Mouse (Mus musculus): ENCODE measurements around the gene Lrrc8e. TPM values are rescaled to one million over a fixed set of nuclear protein-coding genes. Genes with fewer than 3 reads are reported as not detected.
A peak's percentile ranks its signal among the peaks of the same experiment; 100 is the strongest.

Lrrc8e gene
- polyA plus RNA-seq, 1 experiment from 2014 or later: 2.4 TPM

- in situ Hi-C loops (cut with MboI; ENCODE audit: low pct_unique_long_range_greater_than_20kb): no loop called here
- ChIA-PET POLR2A (interaction anchor here (0.8 kb wide), 1 partner anchor 13 kb away, joined by 9 read pairs; no protein-coding TSS in a partner anchor), CTCF (interaction anchor here (1.2 to 1.9 kb wide), 2 partner anchors 10 to 12 kb away, joined by 3 to 6 read pairs; no protein-coding TSS in a partner anchor)
- ATAC-seq (no peak), DNase-seq (ENCODE audit: low read depth, low spot score) (no peak)
- no peak for TF ChIP-seq CTCF (IDR thresholded peaks at IDR 0.05)
- H3K27me3 ChIP-seq: no peaks in the 10 kb centered on the region
These were observed 21.1 kb upstream of the Lrrc8e start for GRCm38 (mm10) chr8:4205246-4206123.

DNA sequence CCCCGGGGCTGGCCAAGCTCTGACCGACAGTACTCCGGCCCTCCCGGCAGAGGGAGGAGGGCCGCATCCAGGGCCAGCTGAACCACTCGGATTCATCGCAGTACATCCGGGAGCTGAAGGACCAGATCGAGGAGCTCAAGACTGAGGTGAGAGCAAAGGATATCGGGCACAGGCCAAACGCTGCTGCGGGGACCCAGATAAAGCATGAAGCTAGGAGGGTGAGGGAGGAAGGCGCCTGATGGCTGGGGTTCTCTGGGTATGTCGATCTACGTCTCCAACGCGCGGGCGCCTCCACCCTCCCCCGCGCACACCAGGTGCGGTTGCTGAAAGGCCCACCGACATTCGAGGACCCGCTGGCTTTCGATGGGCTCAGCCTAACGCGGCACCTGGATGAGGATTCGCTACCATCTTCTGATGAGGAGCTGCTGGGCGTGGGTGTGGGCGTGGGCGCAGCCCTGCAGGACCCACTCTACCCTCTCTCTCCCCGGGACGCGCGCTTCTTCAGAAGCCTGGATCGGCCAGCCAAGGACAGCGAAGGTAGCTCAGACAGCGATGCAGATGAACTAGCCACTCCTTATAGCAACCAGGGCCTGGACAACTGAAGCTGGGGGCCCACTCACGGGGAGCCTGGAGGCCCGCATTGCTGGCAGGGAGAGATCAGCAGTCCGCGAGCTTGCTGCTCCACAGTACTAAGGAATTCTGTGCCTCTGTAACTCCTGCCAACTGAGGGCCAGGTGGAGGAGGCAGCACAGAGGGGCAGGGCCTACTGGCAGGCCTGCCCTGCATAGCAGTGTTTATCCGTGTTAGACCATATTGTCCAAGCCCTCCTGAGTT is 20.2 kb upstream of the Lrrc8e start:
- ChIA-PET CTCF (interaction anchor here (1.2 to 1.9 kb wide), 2 partner anchors 11 to 13 kb away, joined by 3 to 6 read pairs; no protein-coding TSS in a partner anchor), POLR2A (no interaction called here)
- ATAC-seq: no peak
- no peak for DNase-seq (ENCODE audit: low read depth, low spot score)
- in situ Hi-C loops (cut with MboI; ENCODE audit: low pct_unique_long_range_greater_than_20kb): no loop called here
- no peaks in the 10 kb centered on the region for H3K27me3 ChIP-seq
- no peak for TF ChIP-seq CTCF (IDR thresholded peaks at IDR 0.05)

GRCm38 (mm10) chr8:4207016-4207350 is 19.6 kb upstream of the Lrrc8e start:
- CTCF ChIA-PET: no interaction called here
- no peaks in the 10 kb centered on the region for H3K27me3 ChIP-seq
- TF ChIP-seq CTCF (IDR thresholded peaks at IDR 0.05): no peak

DNA sequence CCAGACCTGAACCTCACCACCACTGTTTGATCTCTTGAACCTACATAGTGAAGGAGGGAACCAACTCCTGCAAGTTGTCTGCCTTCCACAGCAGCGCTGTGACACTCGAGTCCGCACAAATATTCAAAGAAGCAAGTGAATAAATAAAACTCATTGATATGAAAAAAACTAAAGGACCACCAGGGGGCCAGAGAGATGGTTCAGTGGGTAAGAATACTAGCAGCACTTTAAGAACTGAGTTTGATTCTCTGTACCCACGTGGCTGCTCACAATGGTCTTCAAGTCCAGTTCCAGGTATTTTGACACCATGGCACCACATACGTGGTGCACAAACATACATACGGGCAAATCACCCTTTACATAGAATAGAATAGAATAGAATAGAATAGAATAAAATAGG is 15.5 kb upstream of the Lrrc8e start:
- H3K27me3 ChIP-seq: no peaks in the 10 kb centered on the region
- CTCF ChIA-PET: no interaction called here
- DNase-seq (ENCODE audit: low read depth, low spot score) (no peak), ATAC-seq (no peak)
- POLR2A ChIA-PET: no interaction called here
- in situ Hi-C loops (cut with MboI; ENCODE audit: low pct_unique_long_range_greater_than_20kb): no loop called here
- TF ChIP-seq CTCF (IDR thresholded peaks at IDR 0.05): no peak

More at GRCm38 (mm10) chr8:4207016-4207350, 19.6 kb upstream of the Lrrc8e start:
- no peak for DNase-seq (ENCODE audit: low read depth, low spot score)
- in situ Hi-C loops (cut with MboI; ENCODE audit: low pct_unique_long_range_greater_than_20kb): no loop called here
- POLR2A ChIA-PET: no interaction called here
- ATAC-seq: no peak

DNA sequence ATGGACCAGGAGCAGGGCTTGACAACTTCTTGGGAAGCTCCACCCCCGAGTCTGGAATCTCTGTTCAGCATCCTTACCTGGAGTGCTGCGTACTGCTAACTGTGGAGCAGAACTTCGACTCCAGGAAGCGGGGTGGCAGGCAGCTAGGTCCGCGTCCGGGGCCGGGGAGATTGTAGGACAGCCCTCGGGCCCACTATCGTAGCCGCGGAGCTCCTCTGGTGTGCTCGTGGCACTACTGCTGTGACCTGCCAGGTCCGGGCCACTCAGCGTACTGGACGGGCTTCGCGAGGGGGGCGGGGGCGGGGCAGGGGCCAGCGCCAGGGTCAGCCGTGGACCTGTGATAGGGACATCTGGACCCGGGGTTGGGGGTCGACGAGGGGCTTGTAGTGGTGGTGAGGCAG is 13.8 kb upstream of the Lrrc8e start:
- ChIA-PET POLR2A (no interaction called here), CTCF (interaction anchor here (1.0 to 1.7 kb wide), 2 partner anchors 19 to 32 kb away, joined by 3 to 5 read pairs; no protein-coding TSS in a partner anchor)
- no peak for TF ChIP-seq CTCF (IDR thresholded peaks at IDR 0.05)
- ATAC-seq (peak; percentile 23), DNase-seq (ENCODE audit: low read depth, low spot score) (no peak)
- in situ Hi-C loops (cut with MboI; ENCODE audit: low pct_unique_long_range_greater_than_20kb): no loop called here
- peaks cover 7% of the 10 kb centered on the region for H3K27me3 ChIP-seq

GRCm38 (mm10) chr8:4213210-4214005 is 13.2 kb upstream of the Lrrc8e start:
- CTCF ChIA-PET: interaction anchor here (1.0 to 1.7 kb wide), 2 partner anchors 20 to 31 kb away, joined by 3 to 5 read pairs; no protein-coding TSS in a partner anchor
- TF ChIP-seq CTCF (IDR thresholded peaks at IDR 0.05): no peak
- peaks cover 7% of the 10 kb centered on the region for H3K27me3 ChIP-seq
- in situ Hi-C loops (cut with MboI; ENCODE audit: low pct_unique_long_range_greater_than_20kb): no loop called here
- DNase-seq (ENCODE audit: low read depth, low spot score) (no peak), ATAC-seq (no peak)
- POLR2A ChIA-PET: no interaction called here

DNA sequence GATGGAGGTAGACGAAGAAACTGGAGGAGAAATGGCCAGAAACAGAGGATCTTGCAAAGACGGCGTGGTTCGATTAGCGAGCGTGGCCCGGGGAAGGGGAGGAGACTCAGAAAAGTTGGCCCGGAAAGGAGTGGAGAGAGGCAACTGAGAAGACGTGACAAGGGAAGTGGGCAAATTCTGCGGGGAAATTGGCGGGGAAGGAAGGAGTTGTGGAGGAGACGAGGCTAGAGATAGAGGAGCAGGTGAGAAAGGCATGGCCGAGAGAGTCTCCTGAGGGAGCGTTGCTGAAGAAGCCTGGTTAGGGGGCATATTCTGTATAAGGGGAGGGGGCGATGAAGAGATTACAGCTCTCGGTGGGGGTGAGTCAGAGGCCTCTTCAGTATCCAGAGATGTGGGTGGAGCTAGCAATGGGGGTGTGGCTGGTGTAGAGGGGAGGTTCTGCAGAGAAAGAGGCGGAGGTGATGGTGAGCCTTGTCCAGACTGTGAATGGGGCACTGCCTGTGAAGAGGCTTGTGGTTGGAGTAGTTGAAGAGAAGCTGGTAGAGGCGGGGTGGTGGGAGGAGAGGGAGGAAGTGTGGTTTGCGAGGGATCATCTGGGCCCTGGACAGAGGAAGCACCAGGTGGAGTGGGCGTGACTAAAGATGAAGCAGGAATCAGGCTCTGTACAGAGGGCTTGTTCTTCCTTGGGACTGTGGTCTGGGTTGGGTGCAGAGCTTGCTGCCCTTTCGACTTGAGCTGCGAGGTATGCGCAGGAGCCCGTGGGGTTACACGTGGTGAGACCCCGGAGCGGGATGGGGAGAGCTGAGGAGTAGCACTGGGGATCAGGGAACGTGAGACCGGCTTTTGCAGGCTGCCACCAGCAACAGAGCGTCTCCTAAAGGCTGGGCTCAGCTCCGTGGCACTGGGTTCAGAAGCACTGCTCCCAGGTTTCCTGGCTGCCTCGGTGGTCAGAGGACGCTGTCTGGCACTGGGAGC is 12.3 kb upstream of the Lrrc8e start:
- ATAC-seq (no peak), DNase-seq (ENCODE audit: low read depth, low spot score) (no peak)
- ChIA-PET POLR2A (interaction anchor here (1.0 kb wide), 1 partner anchor 304 kb away, joined by 8 read pairs; no protein-coding TSS in a partner anchor), CTCF (interaction anchor here (0.7 to 2.6 kb wide), 3 partner anchors 13 to 21 kb away, joined by 3 to 7 read pairs (median 3); partner anchors contain the start of gene Lrrc8e)
- in situ Hi-C loops (cut with MboI; ENCODE audit: low pct_unique_long_range_greater_than_20kb): no loop called here
- H3K27me3 ChIP-seq: peaks cover 7% of the 10 kb centered on the region
- TF ChIP-seq CTCF (IDR thresholded peaks at IDR 0.05): no peak

DNA sequence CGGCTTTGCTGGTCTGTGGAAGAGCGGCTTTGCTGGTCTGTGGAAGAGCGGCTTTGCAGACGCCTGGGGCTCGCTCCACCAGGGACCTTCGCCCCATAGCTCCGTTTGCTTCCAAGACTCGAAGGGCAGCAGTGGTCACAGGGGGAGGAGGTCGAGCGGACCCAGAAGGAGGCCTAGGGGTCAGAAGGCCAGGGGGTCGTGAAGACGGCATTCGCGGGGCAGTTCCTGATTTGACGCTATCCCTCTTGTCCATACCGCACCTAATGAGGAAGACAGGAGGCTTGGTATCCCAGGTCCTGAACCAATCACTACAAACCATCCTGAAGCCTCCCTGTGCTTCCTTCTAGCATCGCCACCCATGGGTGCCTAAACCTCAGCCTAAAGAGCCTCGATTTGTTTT is 10.3 kb upstream of the Lrrc8e start:
- DNase-seq (ENCODE audit: low read depth, low spot score): no peak
- ATAC-seq: no peak
- peaks cover 7% of the 10 kb centered on the region for H3K27me3 ChIP-seq
- ChIA-PET CTCF (interaction anchor here (1.3 to 2.6 kb wide), 2 partner anchors 11 to 14 kb away, joined by 4 to 7 read pairs; partner anchors contain the start of gene Lrrc8e), POLR2A (no interaction called here)
- in situ Hi-C loops (cut with MboI; ENCODE audit: low pct_unique_long_range_greater_than_20kb): no loop called here
- no peak for TF ChIP-seq CTCF (IDR thresholded peaks at IDR 0.05)
